In genomic region chr9:116178151-116178550, GRCm38 (mm10) we compare ENCODE assay signal across 12 mouse cellular contexts. TPM values are rescaled to one million over a fixed set of nuclear protein-coding genes. Genes with fewer than 3 reads are reported as not detected.
A peak's percentile ranks its signal among the peaks of the same experiment; 100 is the strongest.
DNase-seq lines count a peak whose midpoint lies in the region.
"Had no signal": no experiment of that assay in that cellular context is flagged by ENCODE, and none has a peak within 500 bp of the region (broad histone marks: within the 10 kb centered on the region; RNA-seq: fewer than 3 reads in every experiment).

No protein-coding gene starts in this region.

- DNase-seq in heart, adult 18-20 months = peak; percentile 58 to 78
- no peak for DNase-seq in heart, postnatal 4 days
- DNase-seq in lung, postnatal 25 days (ENCODE audit: low spot score) = peak; percentile 82
- DNase-seq in lung, postnatal 4 days = no peak
- DNase-seq in c-Kit-positive CD71-negative TER-119-negative erythroid progenitor cells, embryonic 14.5 days (ENCODE audit: low read depth) = peak; percentile 47
- DNase-seq in splenic B cell, adult 2 months (ENCODE audit: low read depth, low spot score) = peak; percentile 80
- DNase-seq in urinary bladder, adult 18-20 months (ENCODE audit: low spot score in 2 of 2) = no peak
- DNase-seq: kidney, postnatal 4 days; right cerebral cortex, adult 18-20 months; thymus, postnatal 36 days had no signal

- no peaks in the 10 kb centered on the region for H3K27me3 ChIP-seq in splenic B cell, adult 2 months (ENCODE audit: control insufficient read depth, insufficient read depth, low read length, poor library complexity, severe bottlenecking)
- H3K27me3 ChIP-seq: intestine, embryonic 15.5 days had no signal

- H3K36me3 ChIP-seq in splenic B cell, adult 2 months (ENCODE audit: control insufficient read depth, insufficient read depth, low read length, poor library complexity, severe bottlenecking) = no peaks in the 10 kb centered on the region
- H3K36me3 ChIP-seq: intestine, embryonic 15.5 days; midbrain, embryonic 10.5 days had no signal

RNA-seq across cellular contexts. Expression of gene Tgfbr2, which starts 3.0 kb away (rescaled TPM):
- 10 to 100 TPM; 28.7 to 33.6 TPM for total RNA-seq in heart, adult 18-20 months (2021)
- 10 to 100 TPM; 59.7 to 59.9 TPM for total RNA-seq in heart, postnatal 4 days (2021)

Comparison
In these comparisons a context has a peak if more than half of its experiments do, and no peak if none do; other contexts are left out.
1. DNase-seq: peak in heart, adult 18-20 months (2 of 2), lung, postnatal 25 days (single experiment), c-Kit-positive CD71-negative TER-119-negative erythroid progenitor cells, embryonic 14.5 days (single experiment) and splenic B cell, adult 2 months (single experiment); none in heart, postnatal 4 days (single experiment), lung, postnatal 4 days (0 of 2) and urinary bladder, adult 18-20 months (0 of 2).